Mouse (Mus musculus) bone marrow, adult 2 months (tissue): ENCODE results near the gene Htr1f.

ENCODE experiments used
- CTCF ChIP-seq: fragments of 200-500 bp; IDR thresholded peaks from 2 replicates; pipeline ENCODE4 v1.5.1; 2011; ENCODE audit warnings: low read length, control low read depth; ENCODE audit not compliant: control insufficient read depth, insufficient read depth
- POLR2A ChIP-seq: fragments of 200-500 bp; IDR thresholded peaks from 2 replicates; pipeline ENCODE4 v1.6.1; 2011; ENCODE audit warnings: low read depth, mild to moderate bottlenecking, control low read depth, low read length, borderline replicate concordance; ENCODE audit not compliant: control insufficient read depth

DNA sequence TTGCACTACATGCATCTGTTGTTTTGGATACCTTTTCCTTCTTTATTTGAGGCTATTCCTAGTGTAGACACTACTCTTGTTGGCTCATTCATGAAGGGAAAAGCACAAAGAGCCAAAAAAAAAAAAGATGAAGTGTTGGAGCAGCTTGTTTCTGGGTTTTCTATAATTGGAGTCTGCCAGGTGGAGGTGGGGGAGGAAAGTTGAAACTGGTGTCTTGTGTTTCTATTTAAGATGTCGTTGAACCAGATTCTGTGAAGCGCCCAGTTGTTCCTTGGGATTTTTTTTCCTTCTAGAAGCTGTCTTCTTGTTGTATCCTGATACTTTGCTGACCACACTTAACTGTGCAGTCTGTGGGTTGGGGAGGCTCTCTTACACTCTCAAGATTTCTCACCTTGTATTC, 23.7 kb upstream of the Htr1f start:
- TF ChIP-seq CTCF (no peak), POLR2A (no peak)
